Mouse (Mus musculus): ENCODE results near the gene Prp2.
"Not testable (repeated sequence)": the region's sequence is repeated elsewhere in the genome, so short reads cannot be mapped to it uniquely, and the experiment has no call there.

The Prp2 gene

DNA sequence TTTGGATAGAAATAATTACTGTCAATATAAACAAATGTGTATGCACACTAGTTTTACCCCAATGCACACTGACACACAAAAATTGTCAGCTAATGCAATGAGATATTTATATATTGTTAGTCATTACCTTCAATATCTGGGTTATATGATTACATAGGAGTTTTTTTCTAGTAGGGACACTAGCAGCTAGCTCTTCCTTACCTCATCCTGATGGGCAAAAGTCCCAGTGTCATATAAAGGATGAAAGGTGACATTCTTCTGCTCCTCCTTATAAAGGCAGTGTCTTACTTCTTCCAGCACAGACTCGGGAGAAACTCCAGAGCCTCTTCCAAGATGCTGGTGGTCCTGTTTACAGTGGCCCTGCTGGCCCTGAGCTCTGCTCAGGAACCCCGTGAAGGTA lies at the start of gene Prp2:
TSS of gene Prp2 (plus strand) at position 301 of the 400 bp plus-strand sequence.
- not testable (repeated sequence) for DNase-seq

DNA sequence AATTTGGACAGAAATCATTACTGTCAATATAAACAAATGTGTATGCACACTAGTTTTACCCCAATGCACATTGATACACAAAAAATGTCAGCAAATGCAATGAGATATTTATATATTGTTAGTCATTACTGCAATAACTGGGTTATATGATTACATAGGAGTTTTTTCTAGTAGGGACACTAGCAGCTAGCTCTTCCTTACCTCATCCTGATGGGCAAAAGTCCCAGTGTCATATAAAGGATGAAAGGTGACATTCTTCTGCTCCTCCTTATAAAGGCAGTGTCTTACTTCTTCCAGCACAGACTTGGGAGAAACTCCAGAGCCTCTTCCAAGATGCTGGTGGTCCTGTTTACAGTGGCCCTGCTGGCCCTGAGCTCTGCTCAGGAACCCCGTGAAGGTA lies 26.2 kb upstream of the Prp2 start, which contains the start of gene Prh1:
TSS of gene Prh1 (plus strand) at position 301 of the 400 bp plus-strand sequence.
- not testable (repeated sequence) for DNase-seq

DNA sequence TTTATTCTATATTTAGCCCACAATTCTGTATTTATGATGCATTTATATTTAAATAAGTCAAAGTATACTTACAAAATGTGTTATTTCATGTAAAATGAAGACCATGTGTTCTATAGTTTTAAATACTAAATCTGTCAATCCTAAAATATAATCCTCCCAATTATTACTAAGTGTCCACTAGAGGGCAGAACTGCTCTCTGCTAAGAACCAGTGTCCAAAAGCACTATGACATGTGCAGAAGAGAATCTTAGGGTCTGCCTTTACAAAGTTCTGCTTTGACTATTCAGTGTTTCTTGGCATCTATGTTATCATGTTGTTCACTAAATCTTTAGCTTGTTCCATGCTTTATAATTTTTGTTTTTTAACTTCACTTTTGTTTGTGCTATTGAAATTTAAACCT lies 53.7 kb downstream of the Prp2 start:
- no peak for DNase-seq
